Mouse (Mus musculus) gastrocnemius, postnatal 25 days (tissue): Measurements from ENCODE around the gene Stpg3. TPM values are rescaled to one million over a fixed set of nuclear protein-coding genes. Genes with fewer than 3 reads are reported as not detected.

Experiments used
- DNase-seq: peaks from one replicate; pipeline ENCODE4 v3.0.0; 2022
- total RNA-seq, 2 experiments: library from RNA; stranded (reverse); gene quantifications; 1 replicate in 1 of 2; 2 replicates in 1 of 2; pipeline ENCODE4 v1.2.3; 2021

Gene Stpg3
- total RNA-seq, 2 experiments from 2014 or later: not detected

- DNase-seq: no peak
Observed at GRCm38 (mm10) chr2:25179566-25180217, 34.7 kb downstream of the Stpg3 start.

DNA sequence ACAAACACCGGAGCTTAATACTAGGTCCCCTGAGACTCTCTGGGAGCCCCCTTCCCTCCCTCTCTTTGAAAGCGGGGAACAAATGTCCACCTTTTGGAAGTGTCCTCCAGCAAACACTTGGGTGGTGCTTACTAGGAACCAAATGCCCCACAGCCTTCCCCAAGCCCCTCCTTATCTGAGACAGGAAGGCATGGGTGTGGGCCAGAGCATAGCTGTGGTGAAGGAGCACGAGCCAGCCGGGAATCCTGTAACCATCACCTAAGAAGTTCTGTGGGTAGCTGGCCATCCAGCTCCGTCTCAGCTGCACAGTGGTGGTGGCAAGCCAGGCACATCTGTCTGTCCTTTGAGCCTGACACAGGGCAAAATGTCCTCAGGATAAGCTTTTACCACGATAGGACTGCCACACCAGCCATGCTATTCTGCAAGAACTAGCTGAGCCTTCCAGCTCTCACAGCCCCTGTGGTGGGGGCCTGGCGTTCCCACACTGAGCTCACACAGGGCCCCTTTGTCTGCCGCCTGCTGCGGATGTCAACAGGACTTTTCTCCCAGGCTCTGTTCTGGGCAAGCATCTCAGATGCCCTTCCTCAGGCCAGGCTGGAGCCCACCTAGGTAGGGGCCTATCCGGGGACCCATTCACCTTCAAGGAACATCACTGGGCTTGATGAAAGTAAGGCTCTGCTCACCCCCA, 36.0 kb downstream of the Stpg3 start:
- DNase-seq: no peak

GRCm38 (mm10) chr2:25177685-25178084, 36.8 kb downstream of the Stpg3 start:
- DNase-seq: peak; percentile 65

GRCm38 (mm10) chr2:25177076-25177475, 37.4 kb downstream of the Stpg3 start:
- DNase-seq: no peak

DNA sequence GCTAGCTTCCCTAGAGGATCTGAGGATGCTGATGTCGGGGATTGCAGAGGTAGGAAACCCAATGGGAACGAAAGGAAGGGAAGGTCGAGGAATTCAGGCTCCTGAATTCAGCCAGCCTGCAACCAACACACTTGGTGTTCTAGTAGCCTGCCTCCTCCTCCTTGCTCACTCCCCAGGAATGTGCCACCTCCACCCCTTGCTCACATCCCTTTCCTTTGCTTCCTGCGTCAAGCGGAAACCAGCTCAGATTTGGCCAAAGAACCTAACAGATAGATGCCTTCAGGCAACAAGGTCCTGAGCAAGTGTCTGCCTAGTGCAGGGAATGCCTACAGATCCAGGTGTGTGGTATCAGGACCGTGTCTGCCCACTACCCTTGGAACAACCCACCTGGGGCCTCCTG, 37.9 kb downstream of the Stpg3 start:
- peak; percentile 6 for DNase-seq

DNA sequence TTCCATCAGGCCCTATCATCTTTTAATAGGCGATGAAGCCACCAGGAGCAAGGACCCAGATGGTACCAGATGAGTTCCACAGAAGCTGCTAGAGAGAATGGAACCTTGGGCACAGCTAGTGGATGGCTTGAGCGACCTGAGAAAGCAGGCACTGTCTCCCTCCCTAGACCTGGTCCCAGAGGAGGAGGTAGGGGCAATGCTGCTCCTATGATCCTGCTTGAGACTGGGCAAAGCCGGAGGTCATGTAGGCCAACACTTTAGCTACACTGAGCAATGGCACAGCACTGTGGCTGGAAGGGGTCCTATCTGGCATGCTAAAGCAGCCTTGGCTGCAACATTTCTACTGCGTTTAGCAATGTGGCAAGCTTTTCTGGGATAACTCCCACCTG, 38.8 kb downstream of the Stpg3 start:
- no peak for DNase-seq

DNA sequence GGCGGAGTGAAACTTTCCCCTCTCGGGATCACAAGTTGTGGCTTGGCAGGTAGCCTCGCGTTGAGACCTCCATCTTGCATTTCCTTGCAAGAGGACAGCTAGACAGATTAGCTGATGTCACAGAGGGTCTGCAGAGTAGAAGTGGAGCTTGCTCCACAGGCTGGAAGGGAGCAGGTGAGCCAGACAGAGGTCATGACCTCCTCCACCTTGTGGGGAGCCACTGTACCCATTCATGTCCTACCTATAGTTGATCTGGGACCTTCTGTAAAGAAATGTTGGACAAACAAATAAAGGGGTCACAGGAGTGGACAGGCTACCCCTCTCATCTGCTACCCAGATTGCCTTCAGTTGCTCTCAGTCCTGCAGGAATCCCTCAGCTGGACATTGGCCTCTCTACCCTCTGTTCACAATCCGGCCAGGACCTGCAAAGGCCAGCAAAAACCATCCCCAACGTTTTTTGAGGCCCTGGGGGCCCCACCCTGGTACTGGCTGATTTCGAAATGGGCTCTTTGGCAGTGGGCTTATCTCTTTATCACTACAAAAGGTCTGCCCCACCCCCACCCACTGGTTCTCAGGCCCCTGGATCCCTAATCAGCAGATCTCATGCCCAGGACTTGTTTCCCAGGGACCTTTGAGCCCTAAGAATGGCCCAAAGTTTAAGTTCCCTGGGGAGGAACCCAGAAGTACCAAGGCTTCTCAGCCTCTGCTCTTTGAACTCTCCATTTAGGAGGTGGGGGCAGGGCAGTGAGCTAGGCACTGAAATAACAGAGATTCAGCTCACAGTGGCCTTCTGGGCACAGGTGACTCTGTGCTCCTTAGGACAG, 39.4 kb downstream of the Stpg3 start:
- no peak for DNase-seq

DNA sequence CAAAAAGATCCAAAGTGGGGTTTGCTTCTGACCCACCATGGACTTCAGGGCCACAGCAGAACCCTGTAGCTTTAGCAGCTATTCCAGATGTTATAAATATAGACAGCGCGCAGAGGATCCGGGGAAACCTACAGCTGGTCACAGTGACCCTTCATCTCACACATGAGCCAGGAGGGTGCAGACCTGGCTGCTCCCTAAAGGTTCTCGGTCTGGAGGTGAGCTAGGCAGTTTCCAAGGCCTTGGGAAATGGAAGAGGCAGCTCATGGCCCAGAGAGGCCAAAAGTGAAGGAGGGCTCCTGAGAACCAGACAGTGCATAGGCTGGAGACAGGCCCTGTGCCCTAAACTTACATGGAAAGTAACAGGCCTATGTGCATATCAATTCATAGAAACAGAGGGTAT, 40.6 kb downstream of the Stpg3 start:
- DNase-seq: no peak

DNA sequence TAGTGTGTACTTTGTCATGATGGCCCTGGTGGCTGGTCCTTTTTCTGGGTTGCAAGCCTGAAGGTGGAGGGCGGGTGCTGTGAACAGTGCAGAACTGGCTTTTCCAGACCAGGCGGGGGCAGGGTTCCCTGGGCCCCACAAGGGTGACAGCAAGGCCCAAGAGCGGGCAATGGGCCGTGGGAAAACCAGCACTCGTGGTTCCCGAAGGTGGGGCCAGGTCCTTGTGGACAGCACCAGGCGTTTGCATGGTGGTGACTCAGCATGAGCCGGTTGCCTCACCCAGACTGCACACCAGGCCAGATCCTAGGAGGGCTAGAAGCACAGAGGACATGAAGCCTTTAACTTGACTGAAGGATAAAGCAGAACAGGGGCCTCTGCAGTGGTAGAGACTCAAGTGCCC, 41.8 kb downstream of the Stpg3 start:
- no peak for DNase-seq

DNA sequence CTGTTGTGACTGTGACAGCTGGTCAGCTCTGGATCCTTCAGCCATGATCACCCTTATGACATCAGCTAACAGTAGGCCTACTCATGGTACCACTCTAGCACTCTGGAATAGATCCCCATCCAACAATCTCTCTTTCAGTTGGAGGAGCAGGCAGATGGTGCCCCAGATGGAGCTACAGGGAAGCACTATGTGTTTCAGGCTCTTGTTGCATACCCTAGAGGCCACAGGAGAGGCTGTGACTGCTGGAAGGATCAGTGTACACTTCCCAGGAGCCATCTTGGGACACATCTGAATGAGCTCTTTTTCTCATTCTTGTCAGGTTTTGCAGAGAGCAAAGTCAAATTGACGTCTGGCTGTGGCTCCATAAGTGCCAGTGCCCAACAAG, 42.7 kb downstream of the Stpg3 start:
- no peak for DNase-seq

- DNase-seq: no peak
Observed at GRCm38 (mm10) chr2:25171101-25171768, 43.2 kb downstream of the Stpg3 start.

GRCm38 (mm10) chr2:25170326-25171100, 43.9 kb downstream of the Stpg3 start:
- DNase-seq: no peak

DNA sequence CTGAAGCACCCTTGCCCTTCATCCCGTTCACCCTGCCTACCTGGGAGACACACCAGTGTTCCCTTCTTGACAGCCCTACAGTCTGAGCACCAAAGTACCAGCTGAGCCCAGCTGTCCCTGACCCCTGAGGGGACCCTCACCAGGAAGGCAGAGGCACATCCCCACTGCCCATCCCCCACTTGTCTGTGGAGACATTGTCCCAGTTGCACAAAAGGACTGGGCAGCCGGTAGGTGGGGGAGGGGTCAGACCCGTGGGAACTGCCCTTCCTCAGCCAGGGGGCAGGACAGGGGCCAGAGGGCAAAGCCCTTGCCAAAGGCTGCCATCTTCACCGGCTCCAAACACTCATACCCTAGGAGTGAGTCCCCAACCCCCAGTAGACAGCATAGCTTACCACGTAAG, 44.7 kb downstream of the Stpg3 start:
- DNase-seq: no peak

DNA sequence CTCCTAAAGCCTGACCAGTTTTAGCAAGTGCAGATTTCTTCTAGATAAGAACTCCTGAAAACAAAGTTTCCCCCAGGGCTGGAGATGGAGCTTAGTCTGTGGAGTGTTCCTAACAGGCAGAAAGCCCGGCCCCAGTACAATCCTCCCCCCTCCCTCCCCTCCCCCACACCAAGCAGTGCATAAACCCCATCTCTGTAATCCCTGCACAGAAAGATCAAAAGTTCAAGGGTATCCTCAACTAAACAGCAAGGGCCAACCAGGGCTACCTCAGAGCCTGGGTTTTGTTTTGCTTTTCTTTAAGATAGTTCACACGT, 45.8 kb downstream of the Stpg3 start:
- no peak for DNase-seq

DNA sequence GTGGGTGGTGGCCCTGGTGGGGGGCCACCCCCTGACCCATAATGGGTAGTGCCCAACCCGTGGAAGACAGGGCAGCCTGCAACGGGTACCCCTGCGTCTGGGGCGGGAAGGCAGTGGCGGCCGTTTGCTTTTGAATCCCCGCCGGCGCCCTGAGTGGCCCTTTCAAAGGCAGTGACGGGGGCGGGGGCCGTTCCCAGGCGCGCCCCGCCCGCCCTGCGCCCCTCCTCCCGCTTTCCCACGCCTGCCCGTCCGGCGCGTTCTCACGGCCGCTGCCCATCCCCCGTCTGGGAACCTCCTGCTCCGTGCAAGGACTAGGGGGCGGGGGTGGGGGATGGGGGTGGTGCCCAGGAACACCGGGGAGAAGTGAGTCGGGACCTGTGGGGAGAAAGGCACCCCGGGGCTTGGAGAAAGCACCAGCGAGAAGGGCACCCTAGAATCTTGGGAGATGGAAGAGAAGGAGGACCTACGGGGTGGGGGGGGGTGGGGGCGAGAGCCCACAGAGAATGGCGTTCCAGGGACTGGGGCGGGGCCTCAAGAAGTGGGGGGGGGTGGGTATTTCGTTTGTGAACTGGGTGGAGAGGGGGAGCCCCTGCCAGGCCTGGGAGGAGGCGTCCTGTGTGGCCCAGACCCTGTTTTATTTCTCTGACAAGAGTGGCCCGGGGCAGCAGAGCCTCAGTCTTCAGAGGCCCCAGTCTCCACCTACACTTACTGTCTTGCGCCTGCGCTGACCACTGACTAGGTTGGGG, 46.3 kb downstream of the Stpg3 start:
- DNase-seq: peak; percentile 70

DNA sequence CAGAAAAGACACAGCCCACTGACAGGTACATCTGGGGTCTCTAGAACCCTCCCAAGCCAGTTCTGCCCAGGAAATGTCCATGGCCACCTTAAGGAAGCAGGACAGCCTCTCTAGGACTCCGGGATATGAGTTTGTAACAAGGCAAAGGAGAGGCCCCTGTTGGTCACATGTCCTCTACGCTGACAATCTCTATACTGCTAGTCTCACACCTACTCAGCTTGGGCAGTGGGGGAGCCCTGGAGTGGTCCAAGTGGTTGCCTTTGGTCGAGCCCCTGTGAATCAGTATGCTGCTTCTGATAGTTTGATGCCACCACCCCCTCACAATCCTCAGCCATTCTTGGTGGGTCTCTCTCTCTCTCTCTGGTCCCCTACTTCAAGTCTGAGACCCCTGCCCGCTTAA, 47.0 kb downstream of the Stpg3 start:
- DNase-seq: no peak

Other genes starting within 250 kb of the Stpg3 start
- gene Mrpl41, start 239.5 kb downstream of the Stpg3 start, total RNA-seq: 10 to 100 TPM; 38.5 to 46.3 TPM
- 10 to 100 TPM; 27.2 to 27.4 TPM for gene Pnpla7, start 238.6 kb downstream of the Stpg3 start, total RNA-seq
- 10 to 100 TPM; 12.8 to 15.9 TPM for gene Nsmf, start 160.3 kb downstream of the Stpg3 start, total RNA-seq
- gene Entpd8, start 134.3 kb downstream of the Stpg3 start, total RNA-seq: not detected
- gene Noxa1, start 119.5 kb downstream of the Stpg3 start, total RNA-seq: not detected
- 1 to 10 TPM; 3.6 to 6.7 TPM for gene Nrarp, start 33.9 kb downstream of the Stpg3 start, total RNA-seq
- 1 to 10 TPM; 1.1 to 1.3 TPM for gene Tor4a, start 17.8 kb downstream of the Stpg3 start, total RNA-seq
- 10 to 100 TPM; 20.5 to 22.3 TPM for gene Nelfb, start 3.1 kb downstream of the Stpg3 start, total RNA-seq
- gene Fam166a, start 4.1 kb upstream of the Stpg3 start, total RNA-seq: not detected
- 100 to 1,000 TPM; 167 to 293 TPM for gene Tubb4b, start 10.1 kb upstream of the Stpg3 start, total RNA-seq
- gene Slc34a3, start 19.7 kb upstream of the Stpg3 start, total RNA-seq: not detected
- not detected for gene Rnf224, start 22.1 kb upstream of the Stpg3 start, total RNA-seq
- under 1 TPM; 0.56 to 0.75 TPM for gene Rnf208, start 27.6 kb upstream of the Stpg3 start, total RNA-seq
- not detected for gene Cysrt1, start 27.8 kb upstream of the Stpg3 start, total RNA-seq
- under 1 TPM; 0.82 to 0.99 TPM for gene AL732309.1, start 32.2 kb upstream of the Stpg3 start, total RNA-seq
- gene Tmem203, start 40.8 kb upstream of the Stpg3 start, total RNA-seq: 10 to 100 TPM; 10.3 to 11.3 TPM
- gene Tprn, start 48.0 kb upstream of the Stpg3 start, total RNA-seq: 1 to 10 TPM; 2.1 to 2.9 TPM
- 10 to 100 TPM; 31.6 to 33.0 TPM for gene Ssna1, start 57.8 kb upstream of the Stpg3 start, total RNA-seq
- gene Anapc2, start 57.8 kb upstream of the Stpg3 start, total RNA-seq: 10 to 100 TPM; 27.0 to 27.3 TPM
- not detected for gene Tmem210, start 73.5 kb upstream of the Stpg3 start, total RNA-seq
- not detected for gene Lrrc26, start 75.3 kb upstream of the Stpg3 start, total RNA-seq
- gene Grin1, start 104.5 kb upstream of the Stpg3 start, total RNA-seq: under 1 TPM in 1 of 2 experiments, not detected in 1; 0.08 TPM
- gene Man1b1, start 117.7 kb upstream of the Stpg3 start, total RNA-seq: 10 to 100 TPM; 11.9 to 15.4 TPM
- gene Dpp7, start 141.7 kb upstream of the Stpg3 start, total RNA-seq: 10 to 100 TPM; 10.1 to 10.4 TPM
- gene Uap1l1, start 151.0 kb upstream of the Stpg3 start, total RNA-seq: 1 to 10 TPM; 2.8 to 4.6 TPM
- gene Sapcd2, start 157.7 kb upstream of the Stpg3 start, total RNA-seq: under 1 TPM; 0.19 to 0.33 TPM
- gene Entpd2, start 181.2 kb upstream of the Stpg3 start, total RNA-seq: 1 to 10 TPM; 9.1 to 9.4 TPM
- 10 to 100 TPM; 15.0 to 25.1 TPM for gene Npdc1, start 184.7 kb upstream of the Stpg3 start, total RNA-seq
- not detected for gene Fut7, start 208.6 kb upstream of the Stpg3 start, total RNA-seq
- gene Abca2, start 214.1 kb upstream of the Stpg3 start, total RNA-seq: 10 to 100 TPM; 12.5 to 16.2 TPM
- gene Clic3, start 242.2 kb upstream of the Stpg3 start, total RNA-seq: under 1 TPM; 0.35 to 0.64 TPM
- gene Paxx, start 246.5 kb upstream of the Stpg3 start, total RNA-seq: 10 to 100 TPM; 13.7 to 16.2 TPM